ENCODE assay signal across 18 mouse cellular contexts in genomic region chr3:105366806-105367205, GRCm38 (mm10).
"Had no signal": no experiment of that assay in that cellular context is flagged by ENCODE, and none has a peak within 500 bp of the region (broad histone marks: within the 10 kb centered on the region; RNA-seq: fewer than 3 reads in every experiment).

No protein-coding gene starts in this region.

- H3K9ac ChIP-seq: lung, embryonic 14.5 days; midbrain, embryonic 12.5 days; neural tube, embryonic 13.5 days; neural tube, embryonic 15.5 days had no signal

- H3K36me3 ChIP-seq: midbrain, embryonic 10.5 days; midbrain, embryonic 12.5 days; neural tube, embryonic 13.5 days; neural tube, embryonic 15.5 days had no signal

- H3K9me3 ChIP-seq: midbrain, embryonic 10.5 days; midbrain, embryonic 12.5 days; neural tube, embryonic 13.5 days; neural tube, embryonic 15.5 days had no signal

- ATAC-seq: midbrain, embryonic 16.5 days had no signal

- H3K4me3 ChIP-seq: midbrain, embryonic 10.5 days; midbrain, embryonic 12.5 days; myocyte; neural tube, embryonic 13.5 days; neural tube, embryonic 15.5 days had no signal

- DNase-seq: lung, adult 18-20 months; lung, embryonic 14.5 days; lung, postnatal 10 days; lung, postnatal 4 days; midbrain, embryonic 14.5 days; right cerebral cortex, adult 18-20 months; right cerebral cortex, postnatal 25 days; right cerebral cortex, postnatal 4 days; spleen, adult 18-20 months; thymus, adult 18-20 months; thymus, postnatal 14 days; thymus, postnatal 36 days had no signal

- H3K27ac ChIP-seq: midbrain, embryonic 10.5 days; midbrain, embryonic 12.5 days; neural tube, embryonic 15.5 days had no signal

- H3K4me2 ChIP-seq: lung, embryonic 14.5 days; midbrain, embryonic 12.5 days; neural tube, embryonic 13.5 days; neural tube, embryonic 15.5 days had no signal

- H3K27me3 ChIP-seq: neural tube, embryonic 13.5 days; neural tube, embryonic 15.5 days had no signal
